Mouse (Mus musculus) T-cell, adult 2 months (primary cell): ENCODE data around the gene Cd86.

Experiments used
- DNase-seq: peaks from one replicate; pipeline ENCODE4 v3.0.0; 2022; ENCODE audit warnings: low spot score

The Cd86 gene

DNA sequence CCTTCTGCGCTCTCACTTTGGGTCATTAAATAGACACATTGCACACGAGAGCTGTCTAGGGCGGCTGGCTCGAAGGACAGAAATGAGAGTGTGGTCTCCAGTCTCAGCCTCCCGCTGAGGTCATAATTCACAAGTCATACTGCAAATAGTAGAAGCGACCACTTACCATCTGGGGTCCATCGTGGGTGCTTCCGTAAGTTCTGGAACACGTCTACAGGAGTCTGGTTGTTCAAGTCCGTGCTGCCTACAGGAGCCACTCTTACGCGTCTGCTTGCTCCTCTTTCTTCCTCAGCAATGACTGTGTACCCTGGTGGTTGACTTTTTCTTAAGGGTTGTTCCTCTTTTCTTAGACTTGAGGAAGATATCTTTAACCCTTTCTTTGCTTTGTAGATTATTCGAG lies at the start of gene Cd86:
TSS of gene Cd86 (minus strand) at position 300 of the 400 bp plus-strand sequence.
- peak; percentile 52 for DNase-seq

DNA sequence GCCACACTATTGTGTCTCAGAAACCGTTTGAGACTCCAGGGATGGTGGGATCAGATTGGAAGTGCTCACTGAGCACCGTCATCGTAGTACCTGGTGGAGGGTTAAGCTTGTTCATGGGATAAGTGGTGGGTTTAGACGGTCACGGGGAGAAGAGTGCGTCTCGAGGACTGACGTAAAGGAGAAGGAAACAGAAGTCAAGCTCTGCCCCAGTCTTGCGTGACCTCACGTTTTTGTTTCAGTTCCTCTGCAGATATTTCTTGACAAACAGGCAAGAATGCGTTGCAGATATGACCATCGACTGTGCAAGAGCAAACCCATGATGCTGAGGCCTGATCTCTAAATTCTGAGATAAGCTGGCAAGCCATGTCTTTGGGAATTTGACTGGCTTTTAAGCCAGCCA lies 45.9 kb upstream of the Cd86 start:
- peak; percentile 23 for DNase-seq

DNA sequence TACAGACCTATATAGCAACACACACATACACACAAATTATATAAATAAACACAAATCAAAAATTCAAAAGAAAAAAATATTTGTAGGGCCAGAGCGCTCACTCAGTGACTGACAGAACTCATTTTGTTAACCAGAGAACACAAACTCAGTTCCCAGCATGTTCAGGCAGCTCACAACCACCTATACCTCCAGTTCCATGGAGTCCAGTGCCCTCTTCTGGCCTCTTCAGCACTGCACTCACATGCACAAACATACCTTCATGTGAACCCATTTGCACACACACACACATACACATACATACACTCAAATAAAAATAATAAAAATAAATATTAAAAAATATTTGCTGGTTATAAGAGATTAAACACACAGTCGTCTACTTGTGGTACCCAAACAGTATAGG lies 44.9 kb upstream of the Cd86 start:
- DNase-seq = peak; percentile 36

DNA sequence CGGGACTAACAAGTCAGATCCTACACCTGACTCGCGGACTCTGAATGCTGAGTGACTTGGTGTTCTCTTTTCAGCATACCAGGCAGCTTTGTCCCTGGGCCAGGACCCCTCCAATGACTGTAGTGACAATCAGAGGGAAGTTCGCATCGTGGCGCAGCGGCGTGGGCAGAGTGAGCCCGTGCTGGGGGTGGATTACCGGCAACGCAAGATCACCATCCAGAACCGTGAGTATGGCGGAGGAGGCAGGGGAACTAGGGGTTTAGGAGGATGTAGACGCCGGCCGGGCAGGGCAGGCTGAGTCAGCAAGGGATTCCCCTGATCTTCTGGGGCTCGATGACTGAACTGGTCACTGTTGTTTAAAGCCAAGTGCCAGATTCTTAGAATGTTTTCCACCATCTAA lies 43.5 kb upstream of the Cd86 start:
- DNase-seq = peak; percentile 37

DNA sequence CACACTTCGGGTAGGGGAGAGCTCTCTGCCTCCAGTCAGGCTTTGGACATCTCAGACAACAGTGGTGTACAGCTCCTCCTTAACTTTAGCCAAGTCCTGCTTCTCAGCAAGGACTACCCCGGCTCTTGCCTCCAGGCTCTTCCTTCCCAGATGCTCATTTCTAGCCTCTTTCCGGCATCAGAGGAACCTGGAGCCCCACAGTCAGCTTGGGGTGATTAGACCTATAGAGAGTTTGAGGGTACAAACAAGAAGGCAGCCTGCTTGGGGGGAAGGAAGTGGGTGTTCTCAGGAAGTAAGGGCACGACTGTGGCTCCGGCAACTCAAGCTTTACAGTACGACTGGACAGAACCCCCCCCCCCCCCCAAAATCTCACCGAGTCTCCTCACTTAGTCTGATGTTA lies 42.9 kb upstream of the Cd86 start:
- DNase-seq = peak; percentile 29

DNA sequence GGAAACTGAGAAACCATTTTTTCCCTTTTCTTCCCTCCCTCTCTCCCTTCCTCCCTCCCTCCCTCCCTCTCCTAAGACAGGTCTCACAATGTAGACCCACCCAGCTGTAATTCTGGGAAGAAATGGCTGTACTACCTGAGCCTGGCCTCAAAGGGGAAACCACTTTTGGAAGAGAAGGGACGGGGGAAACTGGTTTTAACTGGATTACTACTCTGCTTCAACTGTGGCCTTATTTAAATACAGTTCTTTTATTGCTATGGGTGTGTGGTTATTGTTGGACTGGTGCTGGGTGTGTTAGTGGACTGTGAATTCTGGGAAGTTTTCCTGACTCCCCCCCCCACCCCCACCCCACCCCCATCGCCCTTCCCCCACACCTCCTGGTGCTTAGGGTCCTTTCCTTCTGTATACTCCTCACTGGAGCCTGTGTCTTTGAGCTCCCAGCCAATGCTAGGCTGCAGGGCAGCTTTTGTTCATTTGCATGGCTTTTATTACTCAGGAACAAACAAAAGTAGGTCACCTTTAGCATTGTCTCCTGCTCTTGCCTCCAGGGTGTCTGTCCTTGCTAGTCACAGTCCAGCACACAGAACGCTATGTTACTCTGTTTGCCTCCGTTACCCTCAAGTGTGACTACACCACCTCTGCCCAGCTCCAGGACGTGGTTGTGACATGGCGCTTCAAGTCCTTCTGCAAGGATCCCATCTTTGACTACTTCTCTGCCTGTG lies 42.0 kb upstream of the Cd86 start:
- no peak for DNase-seq

DNA sequence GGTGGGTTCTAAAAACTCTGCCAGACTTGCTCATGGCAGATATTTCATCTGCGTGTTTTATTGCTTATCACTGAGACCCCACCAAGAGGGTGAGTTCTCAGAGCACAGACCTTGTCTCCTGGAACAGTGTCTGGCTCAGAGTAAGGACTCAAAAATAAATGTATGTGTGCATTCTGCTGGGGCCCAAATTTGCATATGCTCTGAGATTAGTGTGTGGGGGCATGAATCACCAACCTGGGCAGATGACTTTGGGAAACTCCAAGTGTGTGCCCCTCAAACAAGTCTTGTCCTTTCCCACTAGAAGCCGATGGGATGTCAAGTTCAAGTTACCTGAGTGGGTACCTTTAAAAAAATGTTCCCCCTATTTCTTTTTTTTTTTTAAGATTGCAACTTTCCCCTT lies 34.6 kb upstream of the Cd86 start:
- DNase-seq = no peak

DNA sequence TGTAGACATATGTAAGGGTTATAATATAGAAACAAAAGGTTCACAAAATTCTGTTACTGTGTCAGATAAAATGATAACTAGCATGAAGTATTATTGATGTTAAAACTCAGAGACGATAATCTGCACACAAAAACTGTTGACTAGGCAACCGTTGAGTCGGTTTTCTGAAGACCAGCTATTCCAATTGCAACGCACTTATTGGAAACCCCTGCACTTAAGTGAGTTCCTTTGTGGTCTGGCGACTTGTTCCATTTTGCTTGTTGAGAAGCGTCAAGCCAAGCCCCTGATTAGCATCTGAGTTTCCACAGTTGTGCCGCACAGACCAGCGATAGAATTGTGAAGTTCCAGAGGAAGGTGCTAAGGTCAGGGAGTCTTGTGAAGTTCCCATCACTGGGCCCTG lies 31.4 kb upstream of the Cd86 start:
- no peak for DNase-seq

DNA sequence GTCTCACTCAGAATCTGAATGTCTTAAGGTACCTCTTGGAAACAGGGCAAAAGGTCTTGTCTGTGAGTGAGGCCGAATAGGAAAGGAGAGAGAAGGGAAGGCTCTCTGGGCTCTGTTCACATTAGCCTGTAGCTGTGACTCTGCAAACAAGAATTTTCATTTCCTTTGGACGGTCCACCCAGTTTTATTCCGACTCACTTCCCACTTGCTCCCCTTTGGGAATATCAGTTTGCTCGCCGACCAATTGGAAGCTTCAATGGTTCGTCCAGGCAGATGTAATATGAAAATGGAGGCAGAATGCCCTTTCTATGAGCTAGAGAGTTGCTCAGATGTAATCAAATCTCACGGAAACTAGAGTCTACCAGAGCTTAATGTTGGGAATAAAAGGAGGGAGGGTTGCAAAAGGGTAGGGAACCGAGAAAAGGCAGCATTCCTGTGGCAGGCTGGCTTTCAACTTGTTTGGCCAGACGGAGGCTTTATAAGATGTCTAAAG lies 29.0 kb upstream of the Cd86 start:
- no peak for DNase-seq

DNA sequence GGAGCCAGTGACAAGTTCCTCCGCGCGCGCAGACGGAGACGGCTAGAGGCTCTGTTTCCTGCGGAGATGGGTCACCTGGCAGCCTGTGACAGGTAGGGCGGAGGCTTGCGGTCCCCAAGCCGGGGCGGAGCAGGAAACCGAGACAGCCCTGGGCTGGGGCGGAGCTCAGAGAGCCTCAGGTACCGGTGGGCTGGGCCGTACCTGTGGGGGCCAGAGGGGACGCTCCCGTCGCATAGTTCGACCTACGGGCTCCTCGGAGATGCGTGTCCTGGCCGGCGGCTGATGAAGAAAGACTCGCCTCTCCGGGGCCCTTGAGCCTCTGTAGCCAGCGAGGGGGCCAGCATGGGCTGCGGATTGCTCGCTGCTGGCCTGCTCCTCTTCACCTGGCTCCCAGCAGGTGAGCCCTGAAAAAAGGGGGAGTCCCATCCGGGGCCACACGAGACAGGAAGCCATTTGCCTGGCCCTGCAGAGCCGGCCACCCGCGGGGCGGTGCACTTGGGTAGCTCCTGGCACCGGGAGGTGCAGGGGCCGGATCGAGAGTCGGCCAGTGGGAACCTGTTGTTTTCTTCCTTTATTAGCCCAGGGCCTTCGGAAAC lies 28.0 kb upstream of the Cd86 start, which contains the start of gene Ildr1:
TSS of gene Ildr1 (plus strand) at position 161 of the 596 bp plus-strand sequence.
- peak; percentile 75 for DNase-seq

DNA sequence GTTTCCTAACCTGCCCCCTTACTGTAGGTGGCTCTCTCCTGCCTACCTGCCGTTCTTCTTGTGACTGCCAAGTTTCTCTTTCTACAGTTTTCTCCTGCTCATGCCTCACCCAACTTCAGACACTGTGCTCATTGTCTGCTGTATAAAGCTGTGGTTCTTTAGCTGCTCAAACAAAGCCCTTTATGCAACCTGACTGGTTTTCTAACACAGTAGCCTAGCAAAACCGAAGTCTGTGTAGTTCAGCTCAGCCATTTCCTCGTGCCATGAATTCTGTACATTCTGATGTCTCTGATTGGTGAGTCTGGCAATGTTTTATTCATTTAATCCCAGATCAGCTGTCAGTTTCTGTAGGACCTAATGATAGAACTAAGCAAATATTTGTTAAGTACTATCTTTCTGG lies 25.6 kb upstream of the Cd86 start:
- no peak for DNase-seq

DNA sequence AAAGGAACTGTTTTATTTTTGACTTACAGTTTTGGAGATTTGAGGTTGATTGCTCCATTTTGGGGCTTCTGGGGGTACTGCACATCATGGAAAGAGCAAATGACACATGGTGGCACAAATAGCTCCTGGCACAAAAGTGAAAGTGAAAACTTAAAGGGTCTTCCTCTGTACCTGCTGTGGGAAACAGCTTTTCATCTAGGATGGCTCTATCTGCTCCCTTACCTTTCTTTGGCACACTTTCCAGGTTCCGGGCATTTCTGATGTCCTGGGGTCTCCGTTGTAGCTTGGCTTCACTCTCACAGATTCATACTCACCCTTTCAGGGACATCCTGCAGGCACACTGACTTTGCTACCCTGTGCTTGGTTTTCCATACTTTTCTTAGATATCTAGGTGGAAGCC lies 22.2 kb upstream of the Cd86 start:
- DNase-seq = no peak

DNA sequence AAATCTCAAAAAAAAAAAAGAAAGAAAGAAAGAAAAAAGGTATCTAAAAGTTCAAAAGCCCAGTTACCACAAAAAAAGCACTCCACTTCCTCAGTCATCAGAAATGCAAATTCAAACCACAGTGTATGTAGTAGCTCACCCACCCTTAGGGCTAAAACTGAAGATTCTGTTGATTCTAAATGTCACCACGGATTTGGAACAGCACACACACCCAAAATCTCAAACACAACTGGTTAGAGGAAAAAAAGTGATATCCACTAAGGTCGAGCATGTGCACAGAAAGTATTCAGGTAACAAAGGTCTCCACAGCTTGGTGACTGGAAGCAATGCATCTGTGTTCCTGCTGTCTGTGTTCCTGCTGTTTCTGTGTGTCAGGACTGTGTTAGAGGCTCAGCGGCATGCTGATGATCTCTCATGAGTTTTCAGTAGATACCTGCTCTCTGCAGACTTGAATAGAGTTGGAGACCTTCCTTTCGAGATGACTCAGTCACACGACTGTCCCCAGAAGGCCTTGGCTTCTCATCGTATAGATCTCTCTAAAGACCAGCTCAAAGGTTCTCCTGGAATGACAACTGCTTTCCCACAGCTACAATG lies 18.5 kb upstream of the Cd86 start:
- DNase-seq = peak; percentile 12

DNA sequence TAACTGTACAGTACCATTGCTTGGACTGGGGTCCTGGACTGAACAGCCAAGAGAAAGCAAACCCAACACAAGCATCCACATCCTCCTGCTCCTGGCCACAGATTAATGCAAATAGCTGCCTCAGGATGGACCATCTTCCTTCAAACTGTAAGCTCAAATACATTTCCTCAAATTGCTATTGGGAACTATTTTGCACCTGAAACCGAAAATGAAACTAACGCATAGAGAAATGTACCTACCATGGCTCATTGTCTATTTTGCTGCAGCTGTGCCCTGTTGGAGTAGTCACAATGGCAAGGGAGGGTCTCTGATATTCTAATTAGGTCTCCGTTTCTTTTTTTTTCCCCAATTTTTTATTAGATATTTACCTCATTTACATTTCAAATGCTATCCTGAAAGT lies 15.9 kb upstream of the Cd86 start:
- DNase-seq = no peak

DNA sequence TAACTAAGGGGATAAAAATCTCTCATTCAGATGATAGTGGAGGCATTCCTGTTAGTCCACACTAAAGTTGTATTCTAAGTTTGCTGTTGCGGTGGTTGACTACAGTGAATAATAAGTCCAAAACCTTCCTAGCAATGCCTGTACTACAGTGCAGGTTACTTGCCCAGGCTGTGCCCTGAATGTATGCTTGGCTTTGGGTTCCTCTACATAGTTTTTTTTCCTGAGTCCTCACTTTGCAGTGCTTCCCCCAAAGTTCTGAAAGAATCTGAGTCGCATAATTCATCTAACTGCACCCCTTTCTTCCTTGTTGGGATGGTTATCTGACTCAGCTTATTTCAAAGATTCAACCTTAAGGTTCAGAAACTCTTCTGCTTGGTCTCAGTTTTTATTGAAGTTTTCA lies 10.0 kb upstream of the Cd86 start:
- DNase-seq = no peak

DNA sequence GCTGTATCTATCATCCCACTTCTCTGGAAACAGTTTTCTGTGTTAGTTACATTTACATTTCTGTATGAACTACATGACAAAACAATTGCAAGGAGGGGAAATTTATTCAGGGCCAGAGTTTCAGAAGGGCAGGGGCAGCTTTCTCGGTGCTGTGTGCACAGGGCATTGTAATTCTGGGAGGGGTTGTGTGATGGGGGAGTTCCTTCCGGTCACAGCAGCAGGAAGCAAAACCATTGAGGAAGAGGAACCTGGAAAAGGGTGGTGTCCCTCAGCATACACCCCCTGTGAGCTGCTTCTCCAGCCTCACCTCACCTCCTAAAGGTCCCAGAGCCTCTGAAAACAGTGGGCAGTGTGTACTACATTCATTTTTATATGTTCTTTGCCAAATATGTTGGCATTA lies 9.4 kb upstream of the Cd86 start:
- no peak for DNase-seq

DNA sequence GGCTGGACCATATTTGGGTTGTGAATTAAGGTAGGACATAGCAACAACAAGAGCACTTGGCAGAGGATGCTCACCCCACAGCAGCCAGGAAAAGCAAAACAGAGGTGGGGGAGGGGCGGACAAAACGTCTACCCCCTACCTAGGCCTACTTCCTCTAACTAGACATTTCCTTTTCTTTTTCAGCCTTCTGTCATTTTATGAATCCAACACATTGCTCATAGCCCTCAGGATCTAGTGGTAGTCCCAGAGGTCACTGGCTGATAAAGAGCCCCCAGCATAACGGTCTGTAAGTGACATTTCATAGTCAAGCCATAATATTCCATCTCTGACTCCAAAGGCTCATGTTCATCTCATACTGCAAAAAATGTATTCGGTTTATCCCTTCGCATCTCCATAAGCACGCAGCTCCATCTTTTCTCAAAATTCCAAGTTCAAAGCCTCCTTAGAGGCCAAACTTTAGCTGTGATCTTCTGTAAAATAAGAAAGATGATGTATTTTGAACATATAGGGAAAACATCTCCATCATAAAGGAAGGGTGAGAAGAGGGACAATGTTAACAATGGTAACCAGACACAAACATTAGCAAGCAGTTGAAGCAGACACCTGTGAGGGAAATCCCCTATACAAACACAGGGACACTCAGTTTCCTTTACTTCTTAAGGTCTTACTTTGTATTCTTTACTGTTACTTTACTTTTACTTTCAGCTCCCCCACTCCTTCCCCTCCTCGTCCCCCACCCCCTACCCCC lies 8.8 kb upstream of the Cd86 start:
- DNase-seq = peak; percentile 61

DNA sequence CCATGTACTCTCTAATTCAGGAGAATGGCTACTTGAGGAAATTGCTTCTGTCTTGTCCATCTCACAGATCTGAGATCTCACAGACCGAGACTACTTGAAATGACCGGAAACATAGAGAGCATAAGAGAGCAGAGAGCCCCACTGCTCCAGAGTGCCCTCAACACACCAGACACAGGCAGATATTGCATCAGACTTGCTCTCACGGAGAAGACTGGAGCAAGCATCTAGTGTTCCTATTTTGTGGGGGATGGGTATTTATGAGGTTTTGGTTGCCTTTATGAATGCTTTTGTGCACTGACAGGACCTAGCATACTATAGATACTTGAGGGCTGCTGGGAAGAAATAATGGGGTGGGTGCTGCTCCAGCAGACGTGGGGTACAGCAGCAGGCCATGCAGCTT lies 7.3 kb upstream of the Cd86 start:
- no peak for DNase-seq

DNA sequence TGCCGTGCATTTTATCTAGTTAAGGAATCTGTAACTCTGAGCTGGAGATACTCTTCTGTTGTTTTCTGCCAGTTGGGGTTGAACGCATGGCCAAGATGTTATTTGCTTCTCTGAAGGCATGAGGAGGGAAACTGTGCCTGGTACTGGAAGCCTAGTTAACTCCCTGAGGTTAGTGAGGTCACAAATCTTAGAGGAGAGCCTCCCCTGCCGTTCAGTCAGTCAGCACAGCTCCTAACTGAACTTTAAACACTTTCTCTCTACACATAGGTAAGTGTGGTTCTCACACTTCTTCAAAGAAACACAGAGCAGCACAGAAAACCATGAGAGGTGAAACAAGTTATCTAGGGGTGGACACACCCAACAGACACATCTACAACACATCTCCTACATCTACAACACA lies 4.7 kb upstream of the Cd86 start:
- DNase-seq = peak; percentile 10

DNA sequence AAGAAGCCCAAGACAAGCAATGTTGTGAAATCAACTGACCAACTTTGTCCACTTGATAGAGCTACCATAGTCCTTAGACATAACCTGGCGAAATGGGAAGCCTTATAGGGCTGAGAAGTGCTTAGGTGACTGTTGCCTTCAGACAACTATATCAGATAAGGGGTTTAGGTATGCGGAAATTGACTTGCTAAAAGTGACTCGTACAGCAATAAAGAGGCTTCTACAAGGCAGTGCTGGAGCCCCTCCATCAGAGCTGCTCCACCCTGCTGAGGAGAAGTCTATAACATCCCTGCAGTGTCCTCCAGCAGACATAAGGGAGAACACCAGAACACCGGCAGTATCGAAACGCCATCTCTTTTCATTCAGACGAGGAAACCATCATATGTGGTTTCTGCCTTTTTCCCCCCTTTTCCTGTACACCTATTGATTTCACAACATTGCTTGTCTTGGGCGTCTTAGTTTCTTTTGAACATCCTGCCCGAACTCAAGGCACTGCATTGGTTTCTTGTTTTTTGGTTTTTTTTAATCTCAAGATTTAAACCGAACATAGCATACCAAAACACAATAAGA lies 652 bp upstream of the Cd86 start:
- DNase-seq = peak; percentile 53

DNA sequence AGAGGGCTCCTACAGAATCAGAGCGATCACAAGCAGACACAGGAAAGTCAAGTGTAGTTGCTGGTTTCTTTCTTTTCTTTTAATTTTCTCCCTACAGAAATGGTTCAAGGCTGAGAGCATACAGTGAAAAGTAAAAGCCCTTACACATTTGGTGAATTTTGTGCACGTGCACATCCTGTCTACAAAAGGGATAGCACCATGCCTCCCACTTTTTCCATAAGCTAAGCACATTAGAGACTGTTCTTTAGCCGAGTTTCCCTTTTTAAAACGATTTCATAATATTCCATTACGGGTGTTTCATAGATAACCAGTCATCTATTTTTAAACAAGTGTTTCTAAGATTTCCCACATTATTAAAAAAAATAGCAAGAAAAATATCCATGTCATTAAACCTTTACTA lies 2.4 kb downstream of the Cd86 start:
- no peak for DNase-seq

DNA sequence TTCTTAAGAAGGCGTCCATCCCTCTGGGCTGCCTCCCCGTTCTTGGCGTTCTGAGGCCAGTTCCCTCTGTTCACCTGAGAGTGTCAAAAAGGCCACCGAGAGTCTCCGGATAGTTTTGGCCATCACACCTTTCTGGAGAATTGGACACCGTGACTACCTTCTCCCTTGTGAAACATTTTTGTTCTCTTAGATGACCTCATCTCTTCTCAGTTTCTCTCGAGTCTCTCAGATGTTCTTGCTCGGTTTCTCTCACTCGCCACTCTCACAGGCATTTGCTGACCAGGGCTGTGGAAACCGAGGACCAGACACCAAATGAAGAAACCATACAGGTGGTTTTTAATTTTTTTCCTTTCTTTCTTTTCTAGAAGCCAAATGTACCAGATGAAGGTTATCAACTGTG lies 4.6 kb downstream of the Cd86 start:
- no peak for DNase-seq
